Mouse (Mus musculus) lung, embryonic 15.5 days (tissue): ENCODE data around the gene Tbc1d22a. TPM values are rescaled to one million over a fixed set of nuclear protein-coding genes. Genes with fewer than 3 reads are reported as not detected.

Experiments used
- ATAC-seq: fragments of 200-750 bp; cut with Nextera tagmentation; 2 replicates; pipeline ENCODE4 v1.8.0; 2017; ENCODE audit warnings: moderate number of reproducible peaks, borderline replicate concordance; ENCODE audit not compliant: low FRiP score, low TSS enrichment; ENCODE audit errors: extremely low read depth
- H3K27ac ChIP-seq: fragments of 300-500 bp; sonication (generic); 2 replicates; pipeline ENCODE4 v1.5.1; 2015; ENCODE audit warnings: moderate library complexity, mild to moderate bottlenecking, inconsistent platforms
- H3K27me3 ChIP-seq: fragments of 300-500 bp; sonication (generic); 2 replicates; pipeline ENCODE4 v1.6.1; 2015; ENCODE audit warnings: inconsistent platforms
- H3K36me3 ChIP-seq: fragments of 300-500 bp; sonication (generic); 2 replicates; pipeline ENCODE4 v1.6.1; 2015; ENCODE audit warnings: inconsistent platforms
- H3K4me1 ChIP-seq: fragments of 300-500 bp; sonication (generic); 2 replicates; pipeline ENCODE4 v1.6.1; 2015; ENCODE audit warnings: inconsistent platforms
- H3K4me2 ChIP-seq: fragments of 300-500 bp; sonication (generic); 2 replicates; pipeline ENCODE4 v1.6.1; 2015; ENCODE audit warnings: inconsistent platforms, mild to moderate bottlenecking, moderate library complexity
- H3K4me3 ChIP-seq: fragments of 300-500 bp; sonication (generic); 2 replicates; pipeline ENCODE4 v1.5.1; 2015; ENCODE audit warnings: mild to moderate bottlenecking, inconsistent platforms
- H3K9ac ChIP-seq: fragments of 300-500 bp; sonication (generic); 2 replicates; pipeline ENCODE4 v1.6.1; 2015; ENCODE audit warnings: inconsistent platforms
- H3K9me3 ChIP-seq: fragments of 300-500 bp; sonication (generic); 2 replicates; pipeline ENCODE4 v1.6.1; 2016; ENCODE audit warnings: inconsistent platforms
- WGBS: fragments of 180-500 bp; shearing (Covaris S2); methylation state at CpG from one replicate; pipeline ENCODE4 v1.1.7; 2015; 5-methylcytosine and 5-hydroxymethylcytosine counted together
- polyA plus RNA-seq: library from polyadenylated mRNA; unstranded; fragments of >200 nt; fragmentation: Nextera tagmentation; extraction: Ambion mirVana; gene quantifications from 2 replicates; pipeline ENCODE4 v1.2.1, GENCODE M21; 2015

The Tbc1d22a gene
- polyA plus RNA-seq, 1 experiment from 2014 or later = 12.4 TPM

DNA sequence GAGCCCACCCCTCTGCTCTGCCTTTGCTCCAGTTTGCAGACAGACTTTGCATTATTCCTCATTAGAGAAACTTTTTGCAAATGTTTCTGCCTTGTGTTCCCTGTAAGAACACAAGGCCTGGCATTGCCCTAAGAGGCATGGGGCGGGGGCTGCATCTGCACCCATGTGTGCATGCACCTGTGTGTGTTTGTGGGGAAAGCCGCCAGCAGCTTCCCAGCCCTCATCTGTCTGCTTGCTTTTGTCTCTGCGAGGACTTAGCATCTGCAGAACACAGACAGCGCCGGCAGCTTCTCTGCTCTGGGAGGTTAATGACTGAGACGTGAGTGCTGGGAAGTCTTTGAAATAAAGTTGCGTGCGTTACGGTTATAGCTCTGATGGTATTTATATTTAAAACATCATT lies 120.5 kb downstream of the Tbc1d22a start:
- WGBS = 87% methylated on average over 9 of the region's 9 CpGs
- Histone ChIP-seq H3K4me1 (no peaks in the 10 kb centered on the region), H3K27me3 (no peaks in the 10 kb centered on the region)

GRCm38 (mm10) chr15:86335781-86336180 lies 121.5 kb downstream of the Tbc1d22a start:
- H3K9ac ChIP-seq = no peak overlapping the region
- ATAC-seq = no peak
- no peaks in the 10 kb centered on the region for H3K27me3 ChIP-seq
- no peak overlapping the region for H3K4me3 ChIP-seq
- no peaks in the 10 kb centered on the region for H3K9me3 ChIP-seq
- no peak overlapping the region for H3K4me2 ChIP-seq
- H3K27ac ChIP-seq = no peak overlapping the region
- WGBS = 63% methylated on average over 1 of the region's 1 CpGs
- no peaks in the 10 kb centered on the region for H3K36me3 ChIP-seq
- H3K4me1 ChIP-seq = no peaks in the 10 kb centered on the region

More for the DNA sequence above, 120.5 kb downstream of the Tbc1d22a start:
- Histone ChIP-seq H3K9me3 (no peaks in the 10 kb centered on the region), H3K9ac (no peak overlapping the region), H3K36me3 (no peaks in the 10 kb centered on the region), H3K4me2 (no peak overlapping the region), H3K4me3 (no peak overlapping the region), H3K27ac (no peak overlapping the region)
- no peak for ATAC-seq

GRCm38 (mm10) chr15:86337726-86338125 lies 123.5 kb downstream of the Tbc1d22a start:
- H3K9ac ChIP-seq = no peak overlapping the region
- no peaks in the 10 kb centered on the region for H3K27me3 ChIP-seq
- H3K27ac ChIP-seq = no peak overlapping the region
- H3K36me3 ChIP-seq = no peaks in the 10 kb centered on the region
- no peak for ATAC-seq
- H3K4me2 ChIP-seq = no peak overlapping the region
- H3K4me3 ChIP-seq = no peak overlapping the region
- peaks cover 1% of the 10 kb centered on the region; the same call in 1 of the 2 replicates for H3K4me1 ChIP-seq
- no peaks in the 10 kb centered on the region for H3K9me3 ChIP-seq
- WGBS = 67% methylated on average over 10 of the region's 10 CpGs

DNA sequence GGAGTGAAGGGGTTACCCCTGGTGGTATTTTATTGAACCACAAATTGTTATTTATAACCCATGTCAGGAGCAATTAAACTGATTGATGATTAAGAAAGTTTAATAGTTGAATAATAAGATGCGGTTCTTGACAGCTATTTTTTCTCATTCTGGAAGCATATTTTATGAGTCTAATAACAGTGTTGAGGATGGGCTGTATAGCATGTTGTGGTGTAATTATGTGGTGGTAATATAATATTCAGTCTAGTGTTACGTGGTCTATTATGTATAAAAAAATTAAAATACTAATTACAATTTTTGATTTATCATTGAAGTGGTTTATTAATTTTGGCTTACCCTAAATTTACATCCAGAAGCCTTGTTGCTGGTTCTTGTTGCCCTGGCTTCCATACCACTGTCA lies 125.5 kb downstream of the Tbc1d22a start:
- Histone ChIP-seq H3K4me1 (peaks cover 4% of the 10 kb centered on the region; the same call in 1 of the 2 replicates), H3K4me2 (no peak overlapping the region), H3K9ac (no peak overlapping the region), H3K27me3 (no peaks in the 10 kb centered on the region), H3K4me3 (no peak overlapping the region), H3K36me3 (no peaks in the 10 kb centered on the region), H3K9me3 (no peaks in the 10 kb centered on the region), H3K27ac (no peak overlapping the region)
- 87% methylated on average over 2 of the region's 2 CpGs for WGBS
- no peak for ATAC-seq

DNA sequence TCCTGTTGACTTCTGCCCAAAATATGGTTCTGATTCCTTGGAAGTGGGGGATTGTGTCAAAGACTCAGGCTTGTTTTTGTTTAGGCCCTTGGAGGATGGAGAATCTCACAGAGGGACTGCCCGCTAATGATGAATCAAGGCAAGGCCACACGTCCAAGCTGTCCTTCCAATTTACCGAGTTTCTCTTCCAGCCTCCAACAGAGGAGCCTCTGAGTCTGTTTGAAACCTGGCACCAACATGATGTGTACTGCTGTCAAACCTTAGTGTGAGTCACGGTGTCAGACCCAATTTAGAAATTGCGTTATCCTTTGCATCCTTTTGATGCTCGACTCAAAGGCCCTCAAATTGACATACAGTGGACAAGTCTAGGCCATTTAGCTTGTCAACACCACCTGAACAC lies 126.5 kb downstream of the Tbc1d22a start:
- H3K36me3 ChIP-seq = no peaks in the 10 kb centered on the region
- no peak overlapping the region for H3K27ac ChIP-seq
- no peak for ATAC-seq
- H3K27me3 ChIP-seq = no peaks in the 10 kb centered on the region
- no peak overlapping the region for H3K4me2 ChIP-seq
- H3K9me3 ChIP-seq = no peaks in the 10 kb centered on the region
- H3K9ac ChIP-seq = no peak overlapping the region
- H3K4me3 ChIP-seq = no peak overlapping the region
- H3K4me1 ChIP-seq = peaks cover 4% of the 10 kb centered on the region; the same call in 1 of the 2 replicates
- 76% methylated on average over 6 of the region's 6 CpGs for WGBS

GRCm38 (mm10) chr15:86342637-86343375 lies 128.5 kb downstream of the Tbc1d22a start:
- no peak overlapping the region for H3K27ac ChIP-seq
- no peak overlapping the region for H3K9ac ChIP-seq
- ATAC-seq = no peak
- H3K4me1 ChIP-seq = peaks cover 4% of the 10 kb centered on the region; the same call in 1 of the 2 replicates
- no peaks in the 10 kb centered on the region for H3K36me3 ChIP-seq
- H3K27me3 ChIP-seq = no peaks in the 10 kb centered on the region
- WGBS = 54% methylated on average over 8 of the region's 8 CpGs
- no peak overlapping the region for H3K4me3 ChIP-seq
- H3K9me3 ChIP-seq = no peaks in the 10 kb centered on the region
- no peak overlapping the region for H3K4me2 ChIP-seq

GRCm38 (mm10) chr15:86344906-86345331 lies 130.7 kb downstream of the Tbc1d22a start:
- 72% methylated on average over 8 of the region's 8 CpGs for WGBS
- Histone ChIP-seq H3K4me3 (no peak overlapping the region), H3K27ac (no peak overlapping the region), H3K36me3 (no peaks in the 10 kb centered on the region), H3K9ac (no peak overlapping the region), H3K9me3 (no peaks in the 10 kb centered on the region), H3K4me2 (no peak overlapping the region), H3K4me1 (peaks cover 8% of the 10 kb centered on the region; the same call in 1 of the 2 replicates), H3K27me3 (no peaks in the 10 kb centered on the region)
- no peak for ATAC-seq

- Histone ChIP-seq H3K9me3 (no peaks in the 10 kb centered on the region), H3K27ac (no peak overlapping the region)
Observed at GRCm38 (mm10) chr15:86345907-86346306, 131.6 kb downstream of the Tbc1d22a start.

GRCm38 (mm10) chr15:86346606-86347005 lies 132.3 kb downstream of the Tbc1d22a start:
- Histone ChIP-seq H3K4me1 (peaks cover 8% of the 10 kb centered on the region; the same call in 1 of the 2 replicates), H3K9me3 (no peaks in the 10 kb centered on the region), H3K27me3 (no peaks in the 10 kb centered on the region), H3K4me2 (no peak overlapping the region), H3K27ac (no peak overlapping the region), H3K4me3 (no peak overlapping the region), H3K36me3 (no peaks in the 10 kb centered on the region), H3K9ac (no peak overlapping the region)
- ATAC-seq = no peak
- WGBS = 84% methylated on average over 3 of the region's 3 CpGs

More at GRCm38 (mm10) chr15:86345907-86346306, 131.6 kb downstream of the Tbc1d22a start:
- H3K4me2 ChIP-seq = no peak overlapping the region
- 50% methylated on average over 9 of the region's 9 CpGs for WGBS
- no peak overlapping the region for H3K4me3 ChIP-seq
- H3K9ac ChIP-seq = no peak overlapping the region
- no peaks in the 10 kb centered on the region for H3K36me3 ChIP-seq
- no peak for ATAC-seq
- no peaks in the 10 kb centered on the region for H3K27me3 ChIP-seq
- H3K4me1 ChIP-seq = peaks cover 8% of the 10 kb centered on the region; the same call in 1 of the 2 replicates

DNA sequence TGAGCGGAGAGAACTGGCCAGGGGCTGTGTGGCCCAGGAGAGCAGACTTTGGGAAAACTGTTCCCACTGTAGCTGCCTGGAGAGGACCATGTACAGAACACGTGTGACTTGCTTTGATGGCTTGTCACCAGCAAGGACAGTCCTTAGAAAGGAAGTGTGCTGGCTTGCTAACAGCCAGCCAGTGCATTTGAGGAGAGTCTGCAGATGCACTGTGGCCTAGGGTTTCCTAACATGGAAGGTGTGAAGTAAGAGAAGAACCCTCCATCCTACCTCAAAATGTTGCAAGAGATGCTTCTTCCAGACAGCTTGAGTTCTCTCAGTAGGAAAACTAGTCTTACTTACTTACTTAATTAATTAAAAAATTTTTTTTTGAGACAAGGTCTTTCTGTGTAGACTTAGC lies 140.7 kb downstream of the Tbc1d22a start:
- H3K27me3 ChIP-seq = no peaks in the 10 kb centered on the region
- no peak overlapping the region for H3K9ac ChIP-seq
- H3K9me3 ChIP-seq = no peaks in the 10 kb centered on the region
- H3K27ac ChIP-seq = no peak overlapping the region
- H3K4me1 ChIP-seq = no peaks in the 10 kb centered on the region
- H3K4me2 ChIP-seq = no peak overlapping the region
- H3K4me3 ChIP-seq = no peak overlapping the region
- H3K36me3 ChIP-seq = no peaks in the 10 kb centered on the region
- no peak for ATAC-seq
- 76% methylated on average over 2 of the region's 2 CpGs for WGBS

GRCm38 (mm10) chr15:86355857-86356256 lies 141.6 kb downstream of the Tbc1d22a start:
- Histone ChIP-seq H3K9me3 (no peaks in the 10 kb centered on the region), H3K4me1 (no peaks in the 10 kb centered on the region), H3K9ac (no peak overlapping the region), H3K4me2 (no peak overlapping the region), H3K4me3 (no peak overlapping the region), H3K27ac (no peak overlapping the region), H3K27me3 (no peaks in the 10 kb centered on the region), H3K36me3 (no peaks in the 10 kb centered on the region)
- no peak for ATAC-seq
- WGBS = 75% methylated on average over 2 of the region's 2 CpGs

- 73% methylated on average over 3 of the region's 3 CpGs for WGBS
- Histone ChIP-seq H3K27ac (no peak overlapping the region), H3K36me3 (no peaks in the 10 kb centered on the region), H3K9ac (no peak overlapping the region), H3K4me1 (no peaks in the 10 kb centered on the region), H3K9me3 (no peaks in the 10 kb centered on the region), H3K4me3 (no peak overlapping the region), H3K4me2 (no peak overlapping the region), H3K27me3 (no peaks in the 10 kb centered on the region)
- no peak for ATAC-seq
Observed at GRCm38 (mm10) chr15:86360376-86360775, 146.1 kb downstream of the Tbc1d22a start.
